Mouse (Mus musculus): ENCODE results near the gene Tesc. TPM values are rescaled to one million over a fixed set of nuclear protein-coding genes. Genes with fewer than 3 reads are reported as not detected.

Tesc gene
- total RNA-seq (2021), result 10 to 100 TPM; 92.6 to 94.2 TPM
- long read RNA-seq, transcript Tesc-203 (7 exons, 994 nt), result minor isoform, 22 of 109 reads
- long read RNA-seq, transcript Tesc-202 (8 exons, 981 nt), result minor isoform, 9 of 109 reads
- long read RNA-seq, transcript Tesc-201 (8 exons, 1,031 nt), result major isoform, 68 of 109 reads
- long read RNA-seq, partial matches to known transcripts, result 2 of 109 reads
- long read RNA-seq, other reads (novel, unspliced or antisense), result 8 of 109 reads

DNA sequence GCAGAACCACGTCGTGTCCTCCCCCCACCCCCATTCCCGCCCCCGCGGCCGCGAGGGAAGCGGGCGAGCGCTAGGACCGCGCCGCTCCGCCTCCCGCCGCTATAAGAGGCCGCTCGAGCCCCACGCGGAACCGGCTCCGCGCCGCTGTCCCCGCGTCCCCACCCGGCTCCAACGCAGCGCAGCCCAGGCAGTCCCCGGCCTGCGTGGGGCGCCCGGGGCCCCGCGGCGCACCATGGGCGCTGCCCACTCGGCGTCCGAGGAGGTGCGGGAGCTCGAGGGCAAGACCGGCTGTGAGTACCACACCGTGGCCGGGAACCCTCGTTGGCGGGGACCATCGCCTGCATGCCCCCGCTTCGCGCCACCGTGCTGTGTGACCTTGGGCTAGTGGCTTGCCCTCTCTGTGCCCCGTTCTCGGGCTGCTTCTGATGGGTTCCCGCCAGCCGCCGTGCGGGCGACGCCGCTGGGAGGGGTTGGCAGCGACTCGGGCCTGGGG lies at the start of gene Tesc:
Gene Tesc (plus strand): TSS at position 46 of the 493 bp plus-strand sequence.
- peak in 1 of 2 experiments; percentile 52 for DNase-seq (ENCODE audit: low spot score in 2 of 2)

DNA sequence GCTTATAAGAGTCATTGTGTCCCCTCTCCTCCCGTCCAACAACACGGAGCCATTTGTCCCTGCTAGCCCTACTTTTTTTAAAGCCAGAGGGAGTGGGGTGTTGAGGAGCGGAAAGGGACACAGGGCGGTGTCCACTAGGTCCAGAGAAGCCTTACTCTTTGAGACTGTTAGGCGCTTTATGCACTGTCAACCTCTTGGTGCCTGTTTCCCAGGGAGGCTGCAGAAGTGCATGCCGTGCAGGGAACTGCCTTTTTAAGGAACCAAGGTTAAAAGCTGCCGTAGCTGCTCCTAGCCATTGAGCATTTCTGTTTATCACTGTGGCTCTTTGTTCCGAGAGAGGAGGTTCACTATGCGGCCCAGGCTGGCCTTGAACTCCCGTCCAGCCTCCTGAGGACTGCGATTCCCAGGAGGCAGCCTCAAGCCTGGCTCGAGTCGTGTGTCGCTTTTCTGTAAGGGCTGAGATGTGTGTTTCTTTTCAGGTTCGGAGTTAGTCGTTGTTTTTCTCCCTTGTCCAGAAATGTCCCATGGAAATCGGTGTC lies 49.3 kb upstream of the Tesc start:
- DNase-seq (ENCODE audit: low spot score in 2 of 2), result no peak

DNA sequence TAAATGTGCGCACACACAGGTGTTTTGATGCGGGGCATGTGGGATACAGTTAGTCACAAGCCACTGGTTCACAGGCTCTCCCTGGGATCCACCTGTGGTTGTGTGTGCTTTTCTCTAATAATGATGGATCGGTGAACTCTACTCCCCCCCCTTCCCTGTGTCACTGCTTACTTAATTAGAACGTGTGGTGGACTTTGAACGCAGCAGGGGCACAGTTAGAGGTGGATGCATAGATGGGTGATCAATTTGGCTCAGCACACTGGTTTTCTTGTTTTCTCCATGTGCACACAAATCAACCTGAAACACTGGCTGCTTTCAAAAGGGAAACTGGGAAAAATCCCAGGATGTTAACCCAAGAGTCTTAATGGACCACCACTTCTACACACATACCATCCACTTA lies 48.5 kb upstream of the Tesc start:
- DNase-seq (ENCODE audit: low spot score in 2 of 2), result no peak

DNA sequence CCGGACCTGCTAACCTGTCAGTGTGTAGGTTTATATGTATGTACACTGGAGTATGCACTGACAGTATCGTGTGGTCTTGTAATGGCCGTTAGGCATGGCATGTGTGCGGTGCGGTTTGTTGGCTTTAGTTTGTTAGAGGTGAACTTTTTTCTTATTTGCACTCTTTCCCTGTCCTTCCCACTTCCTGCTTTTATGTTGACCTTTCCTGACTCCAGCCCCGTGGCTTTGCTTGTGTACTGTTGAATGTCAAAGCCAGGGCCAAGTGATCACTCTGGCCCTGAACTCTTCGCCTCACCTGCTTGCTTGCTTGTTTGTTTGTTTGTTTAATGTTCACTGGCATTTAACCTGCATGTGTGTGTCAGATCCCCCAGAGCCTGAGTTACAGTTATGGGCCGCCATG lies 46.6 kb upstream of the Tesc start:
- DNase-seq (ENCODE audit: low spot score in 2 of 2), result no peak

DNA sequence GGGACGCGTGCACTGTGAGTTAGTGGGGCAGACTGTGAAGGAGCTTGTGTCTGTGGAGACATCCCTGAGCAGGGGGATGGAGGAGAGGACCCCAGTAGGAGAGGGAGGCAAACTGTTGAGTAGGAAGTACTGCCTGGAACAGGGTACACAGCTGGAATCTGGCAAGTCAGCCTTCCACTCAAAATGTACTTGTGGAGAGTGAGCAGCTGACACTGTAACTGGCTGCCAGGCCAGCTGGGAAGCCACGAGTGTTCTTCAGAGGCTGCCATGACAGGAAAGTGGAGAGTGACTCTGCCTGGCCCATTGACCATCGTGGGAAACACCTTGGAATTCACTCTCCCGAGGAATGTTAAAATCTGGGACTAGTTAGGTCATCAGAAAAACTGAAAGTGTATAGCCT lies 45.6 kb upstream of the Tesc start:
- no peak for DNase-seq (ENCODE audit: low spot score in 2 of 2)

DNA sequence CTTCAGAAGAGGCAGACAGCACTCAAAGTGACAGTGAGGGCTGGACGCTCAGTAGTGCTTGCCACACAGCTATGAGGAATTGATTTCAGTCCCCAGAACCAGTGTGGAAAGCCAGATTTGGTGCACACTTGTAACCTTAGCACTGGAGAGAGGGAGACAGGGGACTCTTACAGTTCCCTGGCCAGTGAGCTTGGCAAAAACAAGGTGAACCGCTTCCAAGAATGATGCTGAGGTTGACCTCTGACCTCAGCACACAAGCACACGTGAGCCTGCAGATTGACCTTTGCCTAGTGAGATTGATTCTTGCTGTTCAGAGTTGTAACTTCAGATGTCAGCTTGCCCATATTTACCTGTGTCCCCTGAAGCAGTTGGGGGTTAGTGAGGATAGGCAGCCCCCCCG lies 41.2 kb upstream of the Tesc start:
- no peak for DNase-seq (ENCODE audit: low spot score in 2 of 2)

DNA sequence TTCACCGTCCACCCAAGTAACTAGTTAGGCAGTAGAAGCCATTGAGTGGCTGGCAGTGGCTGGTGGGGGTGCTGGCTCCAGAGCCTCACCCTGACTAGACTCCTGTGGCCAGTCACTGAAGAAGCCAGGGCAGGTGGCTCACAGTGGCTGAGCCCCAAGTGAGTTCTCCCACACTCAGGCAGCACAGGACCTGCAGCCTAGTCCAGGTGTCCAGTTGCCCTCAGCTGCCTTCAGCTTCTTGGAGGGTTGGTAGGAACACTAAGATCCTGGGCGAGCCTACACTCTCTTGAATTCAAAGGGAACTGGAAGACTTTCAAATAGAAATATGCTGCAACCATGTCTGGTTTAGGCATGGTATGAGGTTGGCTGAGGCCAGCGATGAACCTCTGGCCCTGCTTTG lies 39.7 kb upstream of the Tesc start:
- no peak for DNase-seq (ENCODE audit: low spot score in 2 of 2)

DNA sequence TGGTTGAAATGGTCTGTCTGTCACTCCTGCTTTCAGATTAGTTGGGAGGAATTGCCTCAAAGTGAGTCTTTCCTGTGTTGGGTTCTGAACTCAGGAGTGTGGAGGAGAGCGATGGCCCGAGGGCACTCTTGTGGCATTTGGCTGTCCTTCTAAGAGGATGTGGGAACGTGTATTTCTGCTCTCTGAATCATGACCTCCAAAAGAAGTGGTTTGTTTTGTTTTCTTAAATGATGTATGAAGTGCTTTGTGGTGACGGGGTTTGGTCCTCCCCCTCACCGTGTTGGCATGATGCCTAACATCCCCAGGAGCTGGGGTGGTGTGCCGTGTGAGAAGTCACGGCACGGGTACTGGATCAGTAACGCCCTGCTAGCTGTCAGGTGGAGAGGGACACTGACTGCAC lies 39.2 kb upstream of the Tesc start:
- DNase-seq (ENCODE audit: low spot score in 2 of 2), result no peak

DNA sequence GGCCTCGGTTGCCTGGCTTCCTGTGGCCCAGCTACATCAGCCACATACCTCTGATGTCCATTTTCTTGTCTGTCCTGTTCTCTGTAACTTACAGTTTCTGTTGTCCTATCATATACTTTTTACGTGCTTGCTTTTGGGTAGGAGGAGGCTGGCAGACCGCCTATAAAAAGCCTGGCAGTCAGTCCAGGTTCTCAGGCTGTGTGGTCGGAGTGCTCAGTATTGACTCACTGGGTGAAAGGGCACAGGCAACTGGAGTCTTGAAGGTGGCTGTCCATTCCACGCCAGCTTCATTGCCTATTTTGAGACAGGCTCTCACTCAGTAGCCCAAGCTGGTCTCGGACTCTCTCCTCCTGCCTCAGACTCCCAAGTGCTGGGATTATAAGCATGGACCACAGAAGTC lies 37.8 kb upstream of the Tesc start:
- DNase-seq (ENCODE audit: low spot score in 2 of 2), result no peak

DNA sequence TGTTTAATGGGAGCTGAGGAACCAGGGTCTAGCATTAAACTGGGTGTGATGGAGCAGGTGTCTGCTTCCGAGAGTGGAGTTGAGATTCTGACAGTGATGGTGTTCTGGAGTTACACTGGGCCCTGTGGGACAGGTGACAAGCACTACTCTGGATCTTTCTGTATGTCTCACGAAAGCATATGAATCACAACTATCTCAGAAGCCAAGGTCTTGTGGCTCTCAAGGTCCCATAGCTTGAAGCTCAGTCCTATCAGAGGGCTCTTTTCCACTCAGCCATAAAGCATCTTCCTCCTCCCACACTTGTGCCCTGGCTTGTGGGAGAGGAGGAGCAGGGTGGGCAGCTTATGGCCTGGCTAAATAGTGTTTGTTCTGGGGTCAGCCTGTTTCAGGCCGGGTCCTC lies 36.6 kb upstream of the Tesc start:
- DNase-seq (ENCODE audit: low spot score in 2 of 2), result no peak

DNA sequence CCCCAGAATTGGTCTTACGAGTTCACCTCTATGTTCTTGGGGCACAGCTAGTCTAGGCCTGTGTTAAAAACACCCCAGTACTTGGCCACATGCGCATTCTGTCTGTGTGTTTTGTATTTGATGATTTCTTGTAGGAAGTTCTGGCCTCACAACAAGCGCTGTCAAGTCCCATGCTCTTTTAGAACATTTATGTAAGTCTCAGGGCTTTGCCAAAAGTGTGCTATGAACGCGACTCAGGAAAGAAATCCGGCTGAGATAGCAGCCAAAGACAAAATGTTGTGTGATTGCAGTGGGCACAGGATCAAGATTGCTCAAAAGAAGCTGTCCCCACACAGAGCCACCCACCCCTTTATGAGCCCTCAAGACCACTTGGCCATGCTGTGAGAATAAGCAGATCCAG lies 34.0 kb upstream of the Tesc start:
- DNase-seq (ENCODE audit: low spot score in 2 of 2), result peak in 1 of 2 experiments; percentile 75

DNA sequence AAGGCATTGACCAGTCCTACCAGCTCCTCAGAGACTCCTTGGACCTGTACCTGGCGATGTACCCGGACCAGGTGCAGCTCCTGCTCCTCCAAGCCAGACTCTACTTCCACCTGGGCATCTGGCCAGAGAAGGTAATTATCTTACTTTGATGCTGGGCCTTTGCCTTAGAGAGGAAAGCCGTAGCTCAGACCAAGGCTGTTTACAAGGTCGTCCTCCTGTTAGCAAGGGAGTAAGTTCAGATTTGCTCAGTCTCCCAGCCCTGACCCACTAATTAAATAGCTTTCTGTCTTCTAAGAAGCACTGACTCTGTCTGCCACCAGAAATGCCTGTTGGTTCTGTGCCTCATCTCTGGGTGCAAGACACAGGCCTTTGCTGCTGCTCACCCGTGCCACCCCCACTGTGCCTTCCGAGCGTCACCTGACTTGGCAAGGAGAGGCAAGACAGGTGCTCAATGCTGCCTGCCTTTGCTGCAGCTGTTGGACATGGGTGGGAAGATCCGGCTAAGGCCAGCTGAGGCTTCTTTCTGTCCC lies 32.1 kb upstream of the Tesc start:
- no peak for DNase-seq (ENCODE audit: low spot score in 2 of 2)

DNA sequence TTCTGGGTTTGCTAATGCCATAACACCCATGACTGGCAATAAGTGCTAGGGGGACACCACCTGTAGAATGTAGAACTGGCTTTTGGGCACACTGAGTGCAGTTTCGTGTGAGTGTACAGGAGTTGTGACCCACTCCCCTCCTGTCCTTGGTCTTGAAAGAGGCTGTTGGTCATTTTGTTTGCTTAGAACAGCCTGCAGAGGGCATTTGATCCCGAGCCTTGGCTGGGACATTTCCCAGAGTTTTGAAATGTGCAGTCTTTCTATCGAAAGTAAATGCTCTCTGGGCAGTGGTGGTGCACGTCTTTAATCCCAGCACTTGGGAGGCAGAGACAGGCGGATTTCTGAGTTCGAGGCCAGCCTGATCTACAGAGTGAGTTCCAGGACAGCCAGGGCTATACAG lies 31.6 kb upstream of the Tesc start:
- no peak for DNase-seq (ENCODE audit: low spot score in 2 of 2)

DNA sequence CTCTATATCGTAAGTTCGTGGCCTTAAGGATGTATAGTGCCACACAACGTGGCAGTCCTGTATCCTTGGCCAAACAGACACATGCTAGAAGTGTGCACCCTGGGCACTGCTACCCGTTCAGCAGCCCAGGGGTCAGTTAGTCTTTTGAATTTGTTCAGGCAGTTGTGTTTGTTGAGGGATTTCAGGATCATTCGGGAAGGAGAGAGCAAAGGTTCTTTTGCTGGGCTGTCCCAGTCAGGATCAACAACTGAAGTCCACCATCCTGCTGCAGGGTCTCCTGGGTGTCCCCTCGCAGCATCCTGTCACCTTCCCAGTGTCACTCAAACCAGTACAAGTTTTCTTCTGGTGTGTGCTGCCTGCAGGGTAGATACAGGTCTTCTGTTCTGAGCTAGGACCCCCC lies 31.0 kb upstream of the Tesc start:
- DNase-seq (ENCODE audit: low spot score in 2 of 2), result no peak

DNA sequence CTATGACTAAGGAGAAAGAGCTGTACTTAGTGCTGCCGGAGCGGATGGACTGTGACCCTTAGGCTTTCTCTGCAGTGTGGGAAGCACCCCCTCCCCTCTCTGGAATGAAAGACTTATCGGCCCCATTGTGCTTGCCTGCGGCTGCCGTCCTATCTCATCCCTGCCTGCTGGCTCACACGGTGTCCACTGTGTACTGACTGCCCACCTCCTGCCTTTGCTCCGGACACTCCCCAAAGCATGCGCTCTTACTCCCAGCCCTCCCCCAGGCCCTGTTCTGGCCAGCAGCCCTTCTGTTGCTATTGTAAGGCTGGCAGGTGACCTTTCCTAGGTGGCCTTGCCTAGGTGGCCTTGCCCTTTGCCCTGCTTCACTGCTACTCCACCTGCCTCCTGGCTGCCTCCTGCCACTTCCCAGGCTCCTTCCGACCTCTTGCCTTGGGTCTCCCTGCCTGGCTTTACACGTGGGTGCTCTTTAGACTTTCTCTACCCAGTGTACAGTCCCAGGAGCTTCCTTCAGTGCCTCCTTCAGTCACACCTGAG lies 30.0 kb upstream of the Tesc start:
- no peak for DNase-seq (ENCODE audit: low spot score in 2 of 2)

DNA sequence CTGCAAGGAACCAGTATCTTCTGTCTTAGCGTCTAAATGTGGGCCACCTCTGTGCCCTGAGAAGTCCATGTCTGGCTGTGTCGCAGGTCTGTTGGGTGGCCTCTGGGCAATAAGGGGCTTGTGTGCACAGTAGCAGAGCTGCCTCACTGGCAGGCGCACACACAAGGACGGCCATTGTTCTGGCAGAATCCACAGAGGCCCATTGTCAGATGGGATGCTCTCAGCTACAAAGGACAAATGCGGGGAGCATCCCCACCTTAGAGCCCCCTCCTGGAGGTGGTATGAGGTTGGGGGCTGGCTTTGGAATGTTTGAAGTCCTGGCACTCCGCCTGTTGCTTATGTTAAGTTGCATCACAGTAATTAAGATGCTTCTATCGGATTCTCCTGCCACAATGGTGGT lies 28.5 kb upstream of the Tesc start:
- no peak for DNase-seq (ENCODE audit: low spot score in 2 of 2)

DNA sequence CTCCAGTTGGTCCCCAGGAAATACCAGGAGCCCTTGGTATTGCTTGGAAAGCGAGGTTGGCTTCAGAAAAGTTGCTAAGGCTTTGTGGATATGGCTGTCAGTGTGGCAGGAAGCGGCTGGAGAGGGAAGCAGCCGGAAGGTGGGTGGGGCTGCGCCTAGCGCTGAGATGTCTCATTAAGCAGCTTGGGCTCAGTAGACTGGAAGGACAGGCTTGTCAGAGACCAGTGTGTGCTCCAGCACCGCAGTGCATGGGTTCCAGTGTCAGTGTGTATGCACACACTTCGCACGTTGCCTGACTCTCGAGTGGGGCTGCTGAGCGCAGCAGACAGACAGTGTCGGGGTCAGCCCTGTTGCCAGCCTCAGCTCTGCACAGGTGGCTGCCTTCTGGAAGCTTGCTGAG lies 28.0 kb upstream of the Tesc start:
- DNase-seq (ENCODE audit: low spot score in 2 of 2), result peak; percentile 70 to 72

DNA sequence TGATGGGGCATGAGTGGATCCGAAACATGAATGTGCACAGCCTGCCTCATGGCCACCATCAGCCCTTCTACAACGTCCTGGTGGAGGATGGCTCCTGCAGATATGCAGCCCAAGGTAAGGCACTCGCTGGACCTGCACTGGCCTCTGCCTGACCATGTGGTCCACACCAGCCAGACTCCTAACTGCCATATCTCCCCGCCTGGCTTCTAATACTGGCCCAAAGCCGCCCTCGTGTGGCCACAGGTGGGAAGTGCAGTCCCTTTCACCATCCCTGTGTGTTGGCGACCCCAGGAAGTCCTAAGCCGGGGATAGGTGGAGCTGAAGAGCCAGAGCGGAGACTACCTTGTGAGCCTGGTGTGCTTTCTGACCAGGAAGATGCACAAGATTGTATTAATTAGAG lies 25.5 kb upstream of the Tesc start:
- peak; percentile 45 to 83 for DNase-seq (ENCODE audit: low spot score in 2 of 2)

DNA sequence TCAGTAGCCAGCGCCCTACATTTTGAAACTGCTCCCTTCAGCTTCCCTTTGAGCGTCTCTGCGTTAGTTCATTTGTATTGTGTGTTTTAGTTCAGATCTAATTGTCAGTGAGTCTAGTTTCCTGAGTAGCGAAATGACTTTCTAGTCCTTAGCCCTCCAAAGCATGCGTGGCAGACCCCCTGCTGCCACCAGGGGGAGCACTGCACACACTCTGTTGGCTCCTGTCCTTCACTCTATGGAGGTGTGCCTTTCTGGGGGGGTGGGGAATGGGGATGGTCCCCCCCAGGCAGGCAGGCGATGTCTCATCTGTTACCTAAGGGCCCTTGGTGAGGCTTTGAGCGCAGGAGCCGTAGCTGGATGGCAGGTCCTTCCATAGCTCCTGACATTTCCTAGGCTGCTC lies 22.9 kb upstream of the Tesc start:
- DNase-seq (ENCODE audit: low spot score in 2 of 2), result peak; percentile 58 to 80

DNA sequence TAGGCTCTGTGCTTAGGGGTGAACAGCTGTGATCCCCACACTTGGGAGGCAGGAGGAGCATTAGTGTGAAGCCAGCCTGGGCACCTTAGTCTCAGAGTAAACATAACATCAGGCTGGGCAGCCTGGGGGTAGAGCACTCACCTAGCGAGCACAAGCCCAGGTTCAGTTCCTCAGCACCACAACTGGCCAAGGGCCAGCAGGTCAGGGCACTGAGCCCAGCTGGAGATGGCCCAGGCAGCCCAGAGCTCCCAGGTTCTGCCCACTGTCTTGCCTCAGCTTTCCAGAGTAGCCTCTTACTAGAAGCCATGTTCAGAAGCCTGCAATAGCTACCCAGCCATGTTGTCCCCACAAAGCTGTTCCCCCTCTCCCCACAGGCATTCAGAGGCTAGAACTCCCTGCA lies 21.8 kb upstream of the Tesc start:
- DNase-seq (ENCODE audit: low spot score in 2 of 2), result no peak

DNA sequence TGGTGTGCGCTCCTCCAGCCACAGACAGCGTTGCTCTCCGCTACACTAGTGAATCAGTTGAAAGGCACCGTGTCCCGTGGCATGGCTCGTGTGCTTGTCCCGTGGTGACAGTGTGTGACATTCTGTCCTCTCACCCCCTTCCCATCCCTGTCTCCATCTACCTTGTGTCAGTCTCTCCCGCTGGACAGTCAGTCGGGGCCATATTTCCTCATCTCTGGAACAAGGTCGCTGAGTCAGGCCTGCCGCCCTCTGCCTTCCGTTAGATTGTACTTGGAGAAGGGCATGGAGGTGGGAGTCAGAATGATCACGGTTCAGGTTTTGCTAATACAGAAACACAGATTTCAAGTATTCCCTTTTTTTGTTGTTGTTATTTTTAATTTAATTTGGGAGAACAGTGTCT lies 19.2 kb upstream of the Tesc start:
- no peak for DNase-seq (ENCODE audit: low spot score in 2 of 2)

DNA sequence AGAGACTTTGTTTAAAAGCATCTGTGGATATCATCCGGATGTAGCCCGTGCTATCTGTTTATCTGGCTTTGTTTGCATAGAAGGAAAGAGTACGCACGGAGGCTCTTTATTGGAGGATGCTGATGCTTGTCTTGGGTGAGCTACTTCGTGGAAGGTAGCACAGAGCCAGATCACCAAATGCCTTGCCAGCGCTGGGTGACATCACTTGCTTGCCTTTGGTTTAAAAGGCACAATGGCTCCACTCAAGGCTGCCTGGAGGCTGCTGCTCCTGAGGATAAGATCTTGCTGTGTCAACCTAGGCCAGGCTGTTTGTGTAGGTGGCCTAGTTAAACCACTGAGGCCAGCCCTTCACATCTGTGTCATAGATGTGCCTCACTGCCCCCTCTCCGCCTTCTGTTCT lies 16.7 kb upstream of the Tesc start:
- DNase-seq (ENCODE audit: low spot score in 2 of 2), result no peak

DNA sequence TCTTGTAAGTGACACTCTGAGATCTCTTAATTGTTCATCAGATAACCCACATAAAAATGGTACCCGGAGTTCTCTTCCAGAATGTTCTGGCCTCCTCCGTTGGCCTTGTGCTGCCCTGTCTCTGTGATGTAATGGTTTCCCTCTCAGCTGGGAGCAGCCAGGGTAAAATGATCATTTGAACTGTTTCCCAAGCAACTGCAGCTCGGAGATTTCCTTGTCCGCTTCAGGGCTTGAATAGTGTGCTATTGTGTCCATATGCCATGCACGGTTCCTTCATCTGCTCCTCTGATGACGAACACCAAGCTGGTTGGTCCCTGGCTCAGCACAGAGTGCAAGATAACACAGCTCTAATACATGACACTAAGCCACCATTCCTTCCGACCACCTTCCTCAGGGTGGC lies 15.7 kb upstream of the Tesc start:
- DNase-seq (ENCODE audit: low spot score in 2 of 2), result no peak
